Comparison of ENCODE assay signal across 8 mouse cellular contexts in genomic region chr19:5874391-5874968, GRCm38 (mm10). TPM values are rescaled to one million over a fixed set of nuclear protein-coding genes. Genes with fewer than 3 reads are reported as not detected.
DNase-seq lines count a peak whose midpoint lies in the region; ATAC-seq and TF ChIP-seq lines count a peak whose summit lies in the region.

No protein-coding gene starts in this region.

- TF ChIP-seq CTCF in kidney, postnatal 0 days (IDR thresholded peaks at IDR 0.05; ENCODE audit: low read depth), result no peak
- no peak for TF ChIP-seq CTCF in cortical plate, adult 2 months (IDR thresholded peaks at IDR 0.05; ENCODE audit: extremely low read depth, insufficient read depth, low read length)
- TF ChIP-seq CTCF in hindbrain, postnatal 0 days (IDR thresholded peaks at IDR 0.05; ENCODE audit: low read depth), result no peak

- H3K4me1 ChIP-seq in kidney, postnatal 0 days (replicated peaks; ENCODE audit: insufficient read depth, low read length), result peaks cover 33% of the 10 kb centered on the region
- H3K4me1 ChIP-seq in cortical plate, adult 2 months (ENCODE audit: control insufficient read depth, insufficient read depth, low read length), result no peaks in the 10 kb centered on the region; the same call in 1 of the 2 replicates
- peaks cover 14% of the 10 kb centered on the region for H3K4me1 ChIP-seq in hindbrain, postnatal 0 days (ENCODE audit: insufficient read depth, low read length)

- TF ChIP-seq POLR2A in cortical plate, adult 2 months (IDR thresholded peaks at IDR 0.05; ENCODE audit: extremely low read depth, insufficient read depth, low read length), result no peak
- no peak for TF ChIP-seq POLR2A in myocyte (IDR thresholded peaks at IDR 0.05; ENCODE audit: insufficient read length, low read depth)

- peak overlapping the region; percentile 80 for H3K4me2 ChIP-seq in kidney, postnatal 0 days (ENCODE audit: low read length)
- peak overlapping the region; percentile 97 for H3K4me2 ChIP-seq in hindbrain, postnatal 0 days (ENCODE audit: low read depth, low read length)
- peak overlapping the region; percentile 91 for H3K4me2 ChIP-seq in myocyte (ENCODE audit: low read depth)

- WGBS in kidney, postnatal 0 days, result 6% methylated on average over 13 of the region's 13 CpGs
- WGBS in hindbrain, postnatal 0 days, result 6% methylated on average over 13 of the region's 13 CpGs

- no peaks in the 10 kb centered on the region for H3K27me3 ChIP-seq in kidney, postnatal 0 days (ENCODE audit: insufficient read depth, low read length)
- H3K27me3 ChIP-seq in hindbrain, postnatal 0 days (ENCODE audit: insufficient read depth, low read length), result no peaks in the 10 kb centered on the region
- H3K27me3 ChIP-seq in myocyte (ENCODE audit: control insufficient read depth, insufficient read depth, insufficient read length), result no peaks in the 10 kb centered on the region

- no peak for ATAC-seq in kidney, postnatal 0 days (replicated peaks; ENCODE audit: low FRiP score, low read depth)
- no peak for ATAC-seq in hindbrain, postnatal 0 days

- peaks cover 24% of the 10 kb centered on the region for H3K79me2 ChIP-seq in myocyte (ENCODE audit: control insufficient read depth, insufficient read depth)

- H3K9me3 ChIP-seq in kidney, postnatal 0 days (replicated peaks; ENCODE audit: low read length), result no peaks in the 10 kb centered on the region
- H3K9me3 ChIP-seq in hindbrain, postnatal 0 days (ENCODE audit: low read length), result no peaks in the 10 kb centered on the region

- H3K36me3 ChIP-seq in kidney, postnatal 0 days (ENCODE audit: insufficient read depth, low read length), result peaks cover 10% of the 10 kb centered on the region; the same call in 1 of the 2 replicates
- H3K36me3 ChIP-seq in hindbrain, postnatal 0 days (ENCODE audit: insufficient read depth, low read length), result no peaks in the 10 kb centered on the region
- H3K36me3 ChIP-seq in myocyte (ENCODE audit: control insufficient read depth, insufficient read depth), result peaks cover 3% of the 10 kb centered on the region

- H3K27ac ChIP-seq in kidney, postnatal 0 days, result peak overlapping the region; percentile 58; the same call in 1 of the 2 replicates
- 0 out of 2 replicates have a peak overlapping the region, but pooled peaks have one; percentile 36 for H3K27ac ChIP-seq in cortical plate, adult 2 months (ENCODE audit: insufficient read depth, low read length)
- no peak overlapping the region for H3K27ac ChIP-seq in hindbrain, postnatal 0 days

- H3K4me3 ChIP-seq in kidney, postnatal 0 days (replicated peaks; ENCODE audit: low read depth, low read length), result peak overlapping the region; percentile 72
- peak overlapping the region; percentile 61 for H3K4me3 ChIP-seq in cortical plate, adult 2 months (ENCODE audit: insufficient read depth, low read length)
- H3K4me3 ChIP-seq in hindbrain, postnatal 0 days (ENCODE audit: low read length), result peak overlapping the region; percentile 75
- H3K4me3 ChIP-seq in myocyte, result peak overlapping the region; percentile 59

- peak overlapping the region; percentile 77 for H3K9ac ChIP-seq in kidney, postnatal 0 days (ENCODE audit: low read depth, low read length)
- H3K9ac ChIP-seq in hindbrain, postnatal 0 days (replicated peaks; ENCODE audit: low read length), result peak overlapping the region; percentile 71

- no peak for DNase-seq in kidney, postnatal 0 days (ENCODE audit: low spot score)
- DNase-seq in kidney, adult 9 months, result no peak
- DNase-seq in hindbrain, postnatal 0 days (ENCODE audit: low spot score), result no peak
- DNase-seq in right cerebral cortex, adult 2 months (ENCODE audit: low spot score in 2 of 2), result no peak
- DNase-seq in layer of hippocampus, postnatal 25 days (ENCODE audit: extremely low spot score in 1 of 2, low spot score in 1 of 2), result no peak
- no peak for DNase-seq in ovary, postnatal 10 days (ENCODE audit: low spot score)

- H3ac ChIP-seq in myocyte (ENCODE audit: control insufficient read depth, insufficient read length), result peak overlapping the region; percentile 68

TF ChIP-seq in myocyte, 11 proteins besides CTCF, POLR2A, EP300 and RAD21:
- no peak for TF ChIP-seq POLR2AphosphoS2 (IDR thresholded peaks at IDR 0.05; ENCODE audit: insufficient read length, low read depth)
- no peak for TF ChIP-seq USF1 (IDR thresholded peaks at IDR 0.05; ENCODE audit: low read depth)
- no peak for TF ChIP-seq REST (IDR thresholded peaks at IDR 0.05; ENCODE audit: insufficient read depth, insufficient read length)
- no peak for TF ChIP-seq TCF3 (IDR thresholded peaks at IDR 0.05; ENCODE audit: insufficient read length, low read depth)
- TF ChIP-seq SRF (IDR thresholded peaks at IDR 0.05; ENCODE audit: control insufficient read depth, insufficient read length, low read depth), result no peak
- TF ChIP-seq CEBPB (IDR thresholded peaks at IDR 0.05; ENCODE audit: insufficient read depth, poor library complexity, severe bottlenecking), result no peak
- no peak for TF ChIP-seq TCF12 (IDR thresholded peaks at IDR 0.05; ENCODE audit: insufficient read depth, poor library complexity, severe bottlenecking)
- TF ChIP-seq E2F4 (IDR thresholded peaks at IDR 0.05; ENCODE audit: insufficient read depth), result no peak
- no peak for TF ChIP-seq MYOG (IDR thresholded peaks at IDR 0.05; ENCODE audit: control insufficient read depth in 1 of 3, insufficient read depth in 1 of 3, insufficient read length in 2 of 3, low read depth in 2 of 3)
- no peak for TF ChIP-seq MYOD1 (IDR thresholded peaks at IDR 0.05; ENCODE audit: control insufficient read depth in 1 of 3, insufficient read length in 2 of 3, low read depth in 2 of 3)
- TF ChIP-seq MAX (IDR thresholded peaks at IDR 0.05; ENCODE audit: low read depth), result no peak

RNA-seq across cellular contexts. Expression of gene Frmd8, which starts 0.6 kb away (rescaled TPM):
- polyA plus RNA-seq in kidney, postnatal 0 days (2015; fragmentation: Nextera tagmentation; extraction: Ambion mirVana), result 31.6 and 35.9 TPM in 2 replicates
- polyA plus RNA-seq in cortical plate, adult 2 months (2012; rRNA removed), result 17.1 and 22.1 TPM in 2 replicates
- total RNA-seq in hindbrain, postnatal 0 days (2014; rRNA removed), result 19.8 and 43.2 TPM in 2 replicates
- polyA plus RNA-seq in hindbrain, postnatal 0 days (2015; fragmentation: Nextera tagmentation; extraction: Ambion mirVana), result 12.5 and 13.7 TPM in 2 replicates
- polyA plus RNA-seq in myocyte (2012; fragmentation: generic; extraction: Trizol), result 22.3 TPM
- 10 to 100 TPM; 15.6 to 15.8 TPM for total RNA-seq in layer of hippocampus, postnatal 25 days (2021)

RNA-seq across cellular contexts. Expression of gene Slc25a45, which starts 3.1 kb away (rescaled TPM):
- polyA plus RNA-seq in kidney, postnatal 0 days (2015; fragmentation: Nextera tagmentation; extraction: Ambion mirVana), result 19.9 and 24.5 TPM in 2 replicates
- 6.6 and 7.4 TPM in 2 replicates for polyA plus RNA-seq in cortical plate, adult 2 months (2012; rRNA removed)
- 2.1 and 6.0 TPM in 2 replicates for total RNA-seq in hindbrain, postnatal 0 days (2014; rRNA removed)
- 1.8 and 2.8 TPM in 2 replicates for polyA plus RNA-seq in hindbrain, postnatal 0 days (2015; fragmentation: Nextera tagmentation; extraction: Ambion mirVana)
- polyA plus RNA-seq in myocyte (2012; fragmentation: generic; extraction: Trizol), result 5.2 TPM
- total RNA-seq in layer of hippocampus, postnatal 25 days (2021), result 1 to 10 TPM; 3.1 to 3.4 TPM

RNA-seq across cellular contexts. Expression of gene Tigd3, which starts 19.5 kb away (rescaled TPM):
- polyA plus RNA-seq in kidney, postnatal 0 days (2015; fragmentation: Nextera tagmentation; extraction: Ambion mirVana), result 2.9 and 3.6 TPM in 2 replicates
- polyA plus RNA-seq in cortical plate, adult 2 months (2012; rRNA removed), result 3.6 and 4.0 TPM in 2 replicates
- 7.5 and 10.1 TPM in 2 replicates for total RNA-seq in hindbrain, postnatal 0 days (2014; rRNA removed)
- polyA plus RNA-seq in hindbrain, postnatal 0 days (2015; fragmentation: Nextera tagmentation; extraction: Ambion mirVana), result 7.1 and 7.5 TPM in 2 replicates
- 0.31 TPM for polyA plus RNA-seq in myocyte (2012; fragmentation: generic; extraction: Trizol)
- total RNA-seq in layer of hippocampus, postnatal 25 days (2021), result 1 to 10 TPM; 3.4 TPM

RNA-seq across cellular contexts. Expression of gene Dpf2, which starts 38.3 kb away (rescaled TPM):
- 108 and 109 TPM in 2 replicates for polyA plus RNA-seq in kidney, postnatal 0 days (2015; fragmentation: Nextera tagmentation; extraction: Ambion mirVana)
- 96.2 and 99.0 TPM in 2 replicates for polyA plus RNA-seq in cortical plate, adult 2 months (2012; rRNA removed)
- total RNA-seq in hindbrain, postnatal 0 days (2014; rRNA removed), result 61.7 and 77.4 TPM in 2 replicates
- polyA plus RNA-seq in hindbrain, postnatal 0 days (2015; fragmentation: Nextera tagmentation; extraction: Ambion mirVana), result 69.5 and 70.2 TPM in 2 replicates
- polyA plus RNA-seq in myocyte (2012; fragmentation: generic; extraction: Trizol), result 78.5 TPM
- 10 to 100 TPM; 82.5 to 95.6 TPM for total RNA-seq in layer of hippocampus, postnatal 25 days (2021)

RNA-seq across cellular contexts. Expression of gene Cdc42ep2, which starts 50.1 kb away (rescaled TPM):
- polyA plus RNA-seq in kidney, postnatal 0 days (2015; fragmentation: Nextera tagmentation; extraction: Ambion mirVana), result 13.2 and 14.2 TPM in 2 replicates
- 12.6 and 16.4 TPM in 2 replicates for polyA plus RNA-seq in cortical plate, adult 2 months (2012; rRNA removed)
- 22.0 and 28.0 TPM in 2 replicates for total RNA-seq in hindbrain, postnatal 0 days (2014; rRNA removed)
- 17.4 and 18.0 TPM in 2 replicates for polyA plus RNA-seq in hindbrain, postnatal 0 days (2015; fragmentation: Nextera tagmentation; extraction: Ambion mirVana)
- polyA plus RNA-seq in myocyte (2012; fragmentation: generic; extraction: Trizol), result 16.2 TPM
- total RNA-seq in layer of hippocampus, postnatal 25 days (2021), result 1 to 10 TPM; 6.3 to 6.4 TPM
